Mouse (Mus musculus) heart, adult 11 months (tissue): ENCODE measurements around the gene 1810010D01Rik.

Experiments used
- DNase-seq: peaks from one replicate; pipeline ENCODE4 v3.0.0; 2022

The 1810010D01Rik gene

DNA sequence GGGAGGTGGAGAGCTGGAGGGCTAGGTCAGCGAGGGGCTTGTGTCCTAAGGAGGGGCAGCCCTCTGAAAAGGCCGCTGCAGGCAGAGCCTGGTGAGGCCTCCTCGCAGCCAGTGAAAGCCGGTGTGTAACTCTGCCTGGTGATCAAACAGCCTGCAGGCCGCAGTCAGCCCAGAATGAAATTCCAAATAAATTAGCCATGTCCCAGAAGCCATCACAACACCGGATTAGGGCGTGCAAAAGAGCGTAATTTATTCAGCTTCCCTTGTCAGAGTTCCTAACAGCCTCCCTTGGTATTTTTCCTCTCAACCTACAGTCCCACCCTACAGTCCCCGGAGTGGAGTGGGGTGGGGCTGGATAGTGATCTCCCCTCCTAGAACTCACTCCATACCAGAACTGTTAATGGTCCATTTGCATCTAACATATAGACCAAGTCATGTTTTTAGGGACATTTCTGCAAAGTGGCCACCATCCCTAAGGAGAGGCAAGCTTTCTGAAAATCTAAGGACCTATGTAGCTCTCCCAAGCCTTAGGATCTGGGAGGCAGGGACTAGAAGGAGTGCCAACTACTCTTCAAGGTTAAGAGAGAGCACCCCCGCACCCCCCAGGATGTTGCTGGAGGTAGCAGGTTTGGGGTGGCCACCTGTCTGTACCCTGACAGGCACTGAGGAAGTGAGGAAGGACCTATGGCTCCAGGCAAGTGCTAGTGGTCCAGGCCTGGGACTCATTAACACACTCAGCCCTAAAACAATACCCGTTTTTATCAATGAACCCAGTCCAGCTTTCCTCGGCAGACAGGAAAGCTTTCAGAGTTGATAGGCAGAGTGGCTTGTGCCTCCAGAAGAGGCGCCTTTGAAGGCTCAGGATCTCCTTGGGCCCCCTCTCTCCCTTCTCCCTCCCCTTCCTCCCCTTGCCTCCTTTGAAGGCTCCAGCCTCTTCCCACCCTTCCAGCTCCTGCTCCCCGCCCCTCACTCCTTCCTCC, 4.1 kb upstream of the 1810010D01Rik start:
- DNase-seq = no peak

DNA sequence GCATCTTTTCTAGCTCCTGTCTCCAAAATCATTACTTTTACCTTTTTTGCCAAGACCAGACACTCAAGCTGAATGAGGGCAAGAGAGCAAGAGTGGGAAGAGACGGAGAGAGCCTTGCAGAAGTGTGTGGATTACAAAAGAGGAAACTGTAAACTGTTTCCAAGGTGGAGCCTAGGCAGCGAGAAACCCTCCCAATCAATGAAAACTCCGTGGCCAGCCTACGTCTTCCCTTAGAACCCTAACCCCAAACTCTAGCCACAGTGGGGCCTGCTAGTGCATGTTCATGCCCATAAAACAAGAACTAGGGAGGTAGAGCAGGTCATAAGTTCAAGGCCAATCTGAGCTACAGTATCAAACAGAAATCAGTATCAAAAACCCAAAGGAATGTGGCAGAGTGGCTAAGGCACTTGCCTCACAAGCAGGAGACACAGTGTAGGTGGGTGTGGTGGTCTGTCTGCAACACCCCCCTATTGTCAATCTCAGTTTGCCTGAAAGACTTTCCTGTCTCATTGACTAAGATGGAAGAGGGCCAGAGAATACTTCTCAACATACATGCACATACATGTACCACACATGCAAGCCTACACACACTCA, 2.7 kb upstream of the 1810010D01Rik start:
- no peak for DNase-seq

DNA sequence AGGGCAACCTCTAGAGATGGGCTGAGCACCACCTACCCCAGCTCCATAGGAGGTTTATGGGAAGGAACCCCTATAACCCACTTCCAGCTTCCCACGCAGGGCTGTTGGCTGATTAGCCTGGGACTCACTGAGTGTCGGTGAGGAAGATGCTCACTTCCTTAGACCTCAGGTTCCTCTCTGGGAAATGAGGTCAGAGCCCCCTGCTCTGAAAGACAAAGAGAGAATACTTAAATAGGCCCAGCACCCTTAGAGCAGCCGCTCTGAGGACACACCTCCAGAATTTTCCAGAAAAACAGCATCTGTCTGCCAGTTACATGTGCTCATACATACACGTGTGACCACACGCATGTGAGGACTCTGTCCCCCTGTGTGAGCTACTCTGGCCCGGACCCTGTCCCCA, 1.1 kb downstream of the 1810010D01Rik start:
- DNase-seq = no peak

- peak; percentile 98 for DNase-seq
Observed at GRCm38 (mm10) chr7:145206056-145206610, 1.8 kb downstream of the 1810010D01Rik start.

- DNase-seq = peak; percentile 92
Observed at GRCm38 (mm10) chr7:145205363-145205902, 2.5 kb downstream of the 1810010D01Rik start.

GRCm38 (mm10) chr7:145199711-145200110, 8.2 kb downstream of the 1810010D01Rik start:
- DNase-seq = no peak

DNA sequence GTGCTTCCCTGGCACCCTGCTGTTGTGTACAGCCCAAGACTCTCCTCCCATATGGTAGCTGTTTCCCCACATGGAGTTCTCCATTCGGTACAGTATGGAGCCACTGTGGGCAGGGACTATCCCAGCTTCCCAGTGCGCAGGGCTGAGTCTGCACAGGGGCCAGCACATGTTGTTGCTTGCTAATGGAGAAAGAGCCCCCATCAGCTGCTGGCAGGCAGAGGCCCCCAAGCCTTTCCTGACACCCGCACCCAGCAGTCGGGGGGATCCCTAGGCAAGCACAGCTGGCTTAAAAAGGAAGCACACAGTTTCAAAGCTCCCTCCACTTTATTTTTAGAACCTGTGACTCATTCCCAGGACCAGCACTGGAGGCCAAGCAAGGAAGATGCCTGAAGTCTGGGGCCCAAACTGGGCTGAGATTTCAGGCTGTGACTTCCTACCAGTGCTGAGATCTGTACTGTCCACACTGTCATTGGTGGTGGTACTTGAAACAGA, 9.7 kb downstream of the 1810010D01Rik start:
- peak; percentile 98 for DNase-seq

- DNase-seq = no peak
Observed at GRCm38 (mm10) chr7:145197711-145198110, 10.2 kb downstream of the 1810010D01Rik start.

DNA sequence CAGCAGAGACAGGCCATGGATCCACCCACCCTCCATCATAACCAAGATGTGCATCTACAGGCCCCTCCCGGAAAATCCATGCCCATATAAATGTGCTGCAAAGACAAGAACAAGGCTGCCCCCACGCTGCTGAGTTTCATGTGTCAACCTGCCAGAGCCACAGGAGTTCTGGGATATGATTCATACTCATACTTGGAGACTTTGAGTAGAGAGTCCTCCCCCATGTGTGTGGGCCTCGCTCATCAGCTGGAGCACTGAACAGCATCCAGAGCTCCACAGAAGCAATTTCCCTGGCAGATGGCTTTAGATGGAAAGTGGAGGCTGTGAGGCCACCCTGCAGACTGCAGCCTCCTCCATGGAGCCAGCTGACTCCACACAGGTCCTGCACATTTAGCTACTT, 10.9 kb downstream of the 1810010D01Rik start:
- peak; percentile 95 for DNase-seq

DNA sequence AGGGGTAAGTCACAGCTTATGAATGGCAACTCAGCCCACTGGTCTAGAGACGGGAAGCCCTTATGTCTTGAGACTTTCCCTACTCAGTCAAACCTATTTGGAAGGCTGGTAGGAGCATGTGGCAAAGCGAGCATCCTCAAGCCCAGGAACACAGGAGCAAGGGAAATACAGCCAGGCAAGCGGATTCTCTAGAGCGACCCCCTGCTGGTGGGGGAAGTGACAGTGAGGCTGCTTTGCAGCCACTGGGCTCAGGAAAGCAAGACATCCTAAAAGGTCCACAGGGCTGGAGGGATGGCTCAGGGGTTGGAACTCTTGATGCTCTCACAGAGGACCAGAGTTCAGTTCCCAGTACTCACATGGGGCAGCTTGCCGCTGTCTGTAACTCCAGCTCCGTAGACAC, 11.6 kb downstream of the 1810010D01Rik start:
- no peak for DNase-seq

GRCm38 (mm10) chr7:145195186-145195927, 12.6 kb downstream of the 1810010D01Rik start:
- peak; percentile 92 for DNase-seq

GRCm38 (mm10) chr7:145194455-145195161, 13.3 kb downstream of the 1810010D01Rik start:
- peak; percentile 97 for DNase-seq

- DNase-seq = no peak
Observed at GRCm38 (mm10) chr7:145192836-145193235, 15.1 kb downstream of the 1810010D01Rik start.

- DNase-seq = no peak
Observed at GRCm38 (mm10) chr7:145190520-145190919, 17.4 kb downstream of the 1810010D01Rik start.

DNA sequence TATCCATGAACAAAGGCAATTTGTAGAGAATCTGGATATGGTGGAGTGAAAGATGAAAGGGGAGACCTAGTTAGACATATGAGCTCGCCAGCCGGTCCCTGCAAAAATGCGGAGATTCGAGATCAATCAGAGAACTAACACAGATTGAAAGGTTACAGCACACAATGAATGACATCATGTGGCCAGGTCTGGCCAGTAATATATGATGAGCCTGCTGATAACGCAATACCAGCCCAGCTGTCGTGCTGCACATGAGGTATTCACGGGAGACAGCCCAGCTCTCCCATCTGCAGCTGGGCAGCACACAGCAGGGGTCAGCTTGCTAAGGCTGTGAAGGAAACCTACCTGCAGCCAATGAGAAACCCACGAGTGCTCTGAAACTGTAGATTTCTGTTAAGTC, 18.6 kb downstream of the 1810010D01Rik start:
- DNase-seq = no peak

DNA sequence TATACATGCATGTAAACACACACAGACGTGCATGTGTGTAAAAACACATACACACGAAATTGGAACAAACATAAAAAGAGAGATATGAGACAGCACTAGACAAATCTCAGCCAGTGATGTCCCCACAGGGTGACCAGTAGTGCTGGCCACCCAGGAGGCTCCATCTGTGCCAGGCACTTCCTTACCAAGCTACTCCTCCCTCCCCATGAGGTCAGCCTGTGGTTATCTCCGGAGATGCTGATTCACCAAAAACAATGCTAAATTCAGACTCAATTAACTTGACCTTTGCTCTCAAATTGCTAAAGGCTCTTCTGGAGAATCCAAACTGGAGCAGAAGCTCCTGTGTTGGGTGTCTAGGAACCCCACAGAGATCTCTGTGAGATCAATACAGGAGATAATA, 20.1 kb downstream of the 1810010D01Rik start:
- peak; percentile 95 for DNase-seq

- no peak for DNase-seq
Observed at GRCm38 (mm10) chr7:145182388-145182787, 25.5 kb downstream of the 1810010D01Rik start.

DNA sequence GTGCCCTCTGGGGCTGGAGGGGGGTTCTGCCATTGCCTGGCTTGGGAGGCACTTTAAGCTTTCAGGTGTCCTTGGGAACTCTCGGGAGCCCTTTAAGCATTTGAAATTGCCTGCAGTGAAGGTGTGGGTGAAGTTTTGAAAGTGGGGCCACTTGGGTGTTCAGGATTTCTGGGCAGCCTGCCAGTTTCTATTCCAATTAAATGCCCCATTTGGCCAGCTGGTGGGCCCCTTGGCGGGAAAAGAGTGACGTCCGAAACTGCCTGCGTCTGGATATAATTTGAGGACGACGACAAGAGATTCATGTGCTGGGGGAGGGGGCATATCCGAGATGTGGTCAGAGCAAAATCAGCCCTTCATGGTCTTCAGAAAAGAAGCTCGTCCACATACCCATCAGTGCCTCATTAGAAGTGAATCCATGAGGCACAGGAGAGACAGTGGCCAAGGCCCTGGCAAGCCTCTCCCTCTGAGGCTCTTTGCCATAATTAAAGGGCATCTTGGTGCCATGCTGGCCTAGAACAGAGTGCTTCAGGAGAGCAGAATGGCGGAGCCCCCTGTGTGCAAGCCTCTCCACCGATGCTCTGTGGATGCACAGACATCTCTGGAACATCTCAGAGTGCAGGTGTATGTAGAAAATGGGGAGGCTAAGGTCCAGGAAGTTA, 26.4 kb downstream of the 1810010D01Rik start:
- DNase-seq = no peak

- DNase-seq = no peak
Observed at GRCm38 (mm10) chr7:145179691-145180091, 28.2 kb downstream of the 1810010D01Rik start.

- DNase-seq = no peak
Observed at GRCm38 (mm10) chr7:145176750-145177589, 30.9 kb downstream of the 1810010D01Rik start.
